Mouse (Mus musculus) embryonic facial prominence, embryonic 15.5 days (tissue): ENCODE data around the gene Tmem253. TPM values are rescaled to one million over a fixed set of nuclear protein-coding genes. Genes with fewer than 3 reads are reported as not detected.
A peak's percentile ranks its signal among the peaks of the same experiment; 100 is the strongest.

ENCODE experiments used
- ATAC-seq: fragments of 200-750 bp; cut with Nextera tagmentation; 2 replicates; pipeline ENCODE4 v1.8.0; 2017; ENCODE audit warnings: low read depth, moderate TSS enrichment; ENCODE audit not compliant: insufficient number of reproducible peaks, low FRiP score, low TSS enrichment
- H3K27ac ChIP-seq: fragments of 300-500 bp; sonication (generic); replicated peaks from 2 replicates; pipeline ENCODE4 v1.5.1; 2015; ENCODE audit warnings: mild to moderate bottlenecking, inconsistent platforms
- H3K27me3 ChIP-seq: fragments of 300-500 bp; sonication (generic); 2 replicates; pipeline ENCODE4 v1.6.1; 2015; ENCODE audit warnings: inconsistent platforms
- H3K36me3 ChIP-seq: fragments of 300-500 bp; sonication (generic); 2 replicates; pipeline ENCODE4 v1.6.1; 2015; ENCODE audit warnings: mild to moderate bottlenecking, inconsistent platforms
- H3K4me1 ChIP-seq: fragments of 300-500 bp; sonication (generic); 2 replicates; pipeline ENCODE4 v1.6.1; 2015; ENCODE audit warnings: inconsistent platforms
- H3K4me2 ChIP-seq: fragments of 300-500 bp; sonication (generic); replicated peaks from 2 replicates; pipeline ENCODE4 v1.6.1; 2015; ENCODE audit warnings: mild to moderate bottlenecking, inconsistent platforms
- H3K4me3 ChIP-seq: fragments of 300-500 bp; sonication (generic); replicated peaks from 2 replicates; pipeline ENCODE4 v1.5.1; 2015; ENCODE audit warnings: mild to moderate bottlenecking, inconsistent platforms
- H3K9ac ChIP-seq: fragments of 300-500 bp; sonication (generic); 2 replicates; pipeline ENCODE4 v1.6.1; 2015; ENCODE audit warnings: inconsistent platforms
- H3K9me3 ChIP-seq: fragments of 300-500 bp; sonication (generic); replicated peaks from 2 replicates; pipeline ENCODE4 v1.6.1; 2016; ENCODE audit warnings: inconsistent platforms
- WGBS: fragments of 180-500 bp; shearing (Covaris S2); methylation state at CpG from one replicate; pipeline ENCODE4 v1.1.7; 2015; 5-methylcytosine and 5-hydroxymethylcytosine counted together
- polyA plus RNA-seq: library from polyadenylated mRNA; unstranded; fragments of >200 nt; fragmentation: Nextera tagmentation; extraction: Ambion mirVana; gene quantifications from 2 replicates; pipeline ENCODE4 v1.2.1, GENCODE M21; 2015

Tmem253 gene
- polyA plus RNA-seq, 1 experiment from 2014 or later = 0.60 TPM

DNA sequence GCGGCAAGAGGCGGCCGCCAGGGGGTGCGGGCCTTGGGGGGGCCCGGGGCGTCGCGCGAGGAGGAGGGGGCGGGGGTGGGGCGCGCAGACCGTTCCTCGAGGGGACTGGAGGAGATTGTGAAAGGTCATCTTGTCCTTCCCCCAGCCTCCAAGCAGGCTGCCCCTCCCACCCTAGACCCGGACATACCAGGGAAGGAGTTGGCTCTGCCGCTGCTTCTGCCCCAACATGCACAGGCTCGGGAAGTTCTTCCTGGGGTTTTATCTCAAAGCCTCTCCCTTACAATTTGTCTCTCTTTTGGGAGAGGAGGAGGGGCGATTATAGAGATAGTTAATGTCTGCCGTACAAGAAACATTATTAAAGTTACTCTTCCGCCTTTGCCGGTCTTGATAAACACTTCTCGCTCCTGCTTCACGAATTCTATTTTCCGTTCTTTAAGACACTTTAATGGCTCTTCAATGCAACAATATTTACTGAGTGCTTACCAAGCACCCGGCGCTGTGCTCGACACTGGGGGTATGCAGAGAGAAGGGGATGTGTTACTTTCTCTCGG, 622 bp upstream of the Tmem253 start:
- H3K36me3 ChIP-seq = no peaks in the 10 kb centered on the region
- 0 out of 2 replicates have a peak, but pooled peaks have one; percentile 32 for ATAC-seq
- peak overlapping the region; percentile 67 for H3K4me3 ChIP-seq
- H3K27me3 ChIP-seq = no peaks in the 10 kb centered on the region
- peaks cover 49% of the 10 kb centered on the region for H3K4me1 ChIP-seq
- under 1% methylated on average over 19 of the region's 28 CpGs for WGBS
- peak overlapping the region; percentile 61 for H3K4me2 ChIP-seq
- peak overlapping the region; percentile 91 for H3K27ac ChIP-seq
- H3K9ac ChIP-seq = peak overlapping the region; percentile 53
- no peaks in the 10 kb centered on the region for H3K9me3 ChIP-seq

DNA sequence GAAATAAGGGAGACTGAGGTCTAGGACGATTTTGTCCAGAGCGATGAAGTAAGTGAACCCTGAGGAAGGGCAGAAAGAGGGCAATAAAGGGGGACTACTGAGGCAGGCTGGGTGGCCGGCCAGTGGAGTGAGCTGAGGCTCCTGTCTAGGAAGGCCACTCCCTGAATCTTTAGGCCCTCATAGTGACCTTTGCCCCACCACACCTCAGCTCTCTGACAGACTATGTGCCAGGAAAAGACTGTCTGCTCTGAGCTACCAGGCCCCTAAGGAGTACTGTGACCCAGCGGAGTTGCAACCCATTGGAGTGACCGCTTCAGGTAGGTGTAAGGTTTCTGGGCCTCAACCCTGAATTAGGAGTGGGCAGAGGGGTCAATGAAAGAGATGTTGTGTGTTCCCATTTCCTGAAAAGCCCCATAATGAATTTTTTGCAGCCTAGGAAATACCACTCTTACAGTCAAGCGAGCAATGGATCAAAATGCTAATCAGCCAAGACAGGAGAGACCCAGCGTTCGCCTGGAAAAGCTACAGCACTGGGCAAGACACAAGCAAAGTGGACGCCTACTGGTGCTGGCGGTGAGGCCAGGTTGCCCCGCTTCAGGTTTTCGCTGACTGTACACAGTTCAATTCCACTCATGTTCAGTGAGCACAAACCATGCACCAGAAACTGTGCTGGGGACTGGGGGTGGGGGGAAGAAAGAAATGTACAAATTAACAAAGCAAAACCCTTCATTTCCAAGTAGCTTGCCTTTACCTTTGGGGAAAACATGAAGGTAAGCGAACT, 1.4 kb downstream of the Tmem253 start:
- no peaks in the 10 kb centered on the region for H3K36me3 ChIP-seq
- ATAC-seq = no peak

DNA sequence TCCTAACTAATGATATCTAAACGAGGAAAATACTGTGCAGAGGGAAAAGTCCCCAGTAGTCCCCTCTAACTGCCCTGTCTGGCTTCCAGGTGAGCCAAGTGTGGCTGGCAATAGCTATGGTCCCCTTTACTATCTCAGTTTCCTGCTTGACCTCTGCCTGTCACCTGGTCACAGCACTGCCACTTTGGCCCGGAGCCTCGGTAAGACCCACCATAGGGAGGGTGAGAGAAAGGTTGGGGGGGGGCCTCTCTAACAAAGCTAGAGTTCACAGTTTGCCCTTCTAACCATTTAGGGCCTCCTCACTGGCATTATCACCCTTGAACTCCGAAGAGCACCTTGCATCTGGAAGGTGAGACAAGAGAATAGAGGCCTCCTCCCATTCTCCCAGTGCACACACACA, 2.2 kb downstream of the Tmem253 start:
- Histone ChIP-seq H3K4me1 (peaks cover 51% of the 10 kb centered on the region), H3K27me3 (no peaks in the 10 kb centered on the region), H3K27ac (no peak overlapping the region), H3K36me3 (no peaks in the 10 kb centered on the region), H3K4me2 (no peak overlapping the region), H3K4me3 (no peak overlapping the region), H3K9ac (no peak overlapping the region), H3K9me3 (no peaks in the 10 kb centered on the region)
- WGBS = 79% methylated on average over 4 of the region's 4 CpGs
- ATAC-seq = no peak

More for the DNA sequence above, 1.4 kb downstream of the Tmem253 start:
- Histone ChIP-seq H3K4me2 (no peak overlapping the region), H3K27me3 (no peaks in the 10 kb centered on the region), H3K9me3 (no peaks in the 10 kb centered on the region), H3K27ac (0 out of 2 replicates have a peak overlapping the region, but pooled peaks have one; percentile 7), H3K4me1 (peaks cover 47% of the 10 kb centered on the region), H3K9ac (no peak overlapping the region), H3K4me3 (no peak overlapping the region)
- WGBS = 80% methylated on average over 13 of the region's 13 CpGs

DNA sequence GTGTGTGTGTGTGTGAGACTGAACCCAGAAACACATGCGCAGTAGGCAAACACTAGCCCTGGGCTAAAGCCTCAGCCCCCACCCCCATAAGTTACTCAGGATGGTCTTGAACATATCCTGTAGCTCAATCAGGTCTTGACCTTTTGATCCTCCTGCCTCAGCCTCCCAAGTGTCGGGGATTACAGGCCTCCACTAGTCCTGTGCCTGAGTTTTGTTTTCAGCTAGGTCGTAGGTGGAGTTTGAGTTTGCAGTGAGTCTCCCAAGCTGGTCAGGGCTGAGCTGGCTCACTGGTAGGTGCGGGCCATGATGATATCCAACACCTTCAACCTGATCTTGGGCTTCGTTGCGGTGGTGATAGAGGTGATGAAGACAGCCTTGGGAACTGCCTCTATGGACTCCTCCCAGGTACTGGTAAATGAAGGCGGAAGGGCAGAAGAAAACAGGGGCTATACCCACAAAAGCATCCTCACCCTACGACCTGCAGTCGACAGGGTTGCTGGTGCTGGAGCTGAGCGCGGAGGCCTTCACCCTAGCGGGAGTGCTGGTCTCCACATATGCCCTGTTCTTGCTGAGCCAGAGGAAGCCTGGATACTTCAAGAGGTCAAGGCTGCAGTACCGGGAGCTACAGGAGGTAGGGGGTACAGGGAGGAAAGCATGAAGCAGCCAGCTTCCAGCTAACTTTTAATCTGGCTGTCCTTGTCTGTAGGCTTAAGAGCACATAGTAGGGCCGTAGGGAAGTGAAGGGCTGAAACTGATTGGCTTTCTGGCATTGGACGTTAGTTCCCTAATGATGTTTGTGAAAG, 3.0 kb downstream of the Tmem253 start:
- H3K4me1 ChIP-seq = peaks cover 56% of the 10 kb centered on the region
- H3K36me3 ChIP-seq = no peaks in the 10 kb centered on the region
- ATAC-seq = no peak
- H3K27ac ChIP-seq = peak overlapping the region; percentile 100
- H3K4me2 ChIP-seq = peak overlapping the region; percentile 49
- H3K27me3 ChIP-seq = no peaks in the 10 kb centered on the region
- WGBS = 91% methylated on average over 15 of the region's 15 CpGs
- H3K9me3 ChIP-seq = no peaks in the 10 kb centered on the region
- H3K4me3 ChIP-seq = peak overlapping the region; percentile 69
- no peak overlapping the region for H3K9ac ChIP-seq

- 26% methylated on average over 12 of the region's 12 CpGs for WGBS
- Histone ChIP-seq H3K4me3 (peak overlapping the region; percentile 69), H3K27ac (peak overlapping the region; percentile 100), H3K4me2 (peak overlapping the region; percentile 49), H3K9me3 (no peaks in the 10 kb centered on the region), H3K4me1 (peaks cover 53% of the 10 kb centered on the region), H3K9ac (peak overlapping the region; percentile 56), H3K36me3 (no peaks in the 10 kb centered on the region), H3K27me3 (no peaks in the 10 kb centered on the region)
- ATAC-seq = peak; percentile 0; the same call in 1 of the 2 replicates
These were observed 3.7 kb downstream of the Tmem253 start for GRCm38 (mm10) chr14:52019051-52019589.

DNA sequence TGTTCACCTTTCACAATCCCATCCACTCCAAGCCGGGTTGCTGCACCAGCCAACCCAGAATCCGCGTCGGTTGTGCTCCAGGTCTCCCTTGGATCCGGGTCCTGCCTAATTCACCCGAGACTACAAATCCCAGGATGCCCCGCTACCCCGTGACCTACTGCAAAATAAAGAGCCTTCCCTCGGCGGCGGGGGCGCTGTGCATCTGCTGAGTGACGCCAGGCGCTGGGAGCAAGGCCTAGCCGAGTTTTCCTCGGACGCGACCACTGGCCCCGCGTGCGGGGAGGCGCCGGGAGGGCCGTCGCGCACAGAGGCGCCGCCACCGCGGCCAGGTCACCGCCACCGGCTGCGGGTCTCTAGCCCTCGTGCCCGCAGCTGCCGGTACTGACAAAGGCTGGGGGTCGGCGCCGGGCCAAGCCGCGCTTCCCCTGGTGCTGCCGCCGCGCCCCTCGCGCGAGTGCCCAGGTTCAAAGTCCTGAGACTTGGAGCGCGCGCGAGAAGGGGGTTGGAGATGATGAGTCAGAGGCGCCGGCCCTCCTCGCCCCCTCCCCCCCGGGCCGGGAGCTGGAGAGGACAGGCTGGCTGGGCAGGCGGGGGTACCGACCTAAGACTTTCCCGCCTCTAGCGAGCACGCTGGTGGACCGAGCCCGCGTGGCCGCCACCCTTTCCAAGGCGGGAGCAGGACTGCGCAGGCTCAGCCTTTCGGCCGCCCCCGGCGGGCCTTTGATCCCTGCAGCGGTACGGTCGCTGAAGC, 4.3 kb downstream of the Tmem253 start:
- under 1% methylated on average over 74 of the region's 74 CpGs for WGBS
- peaks cover 53% of the 10 kb centered on the region for H3K4me1 ChIP-seq
- no peaks in the 10 kb centered on the region for H3K27me3 ChIP-seq
- peak; percentile 92 for ATAC-seq
- H3K4me2 ChIP-seq = peak overlapping the region; percentile 49
- H3K4me3 ChIP-seq = peak overlapping the region; percentile 69
- no peaks in the 10 kb centered on the region for H3K36me3 ChIP-seq
- no peaks in the 10 kb centered on the region for H3K9me3 ChIP-seq
- H3K9ac ChIP-seq = peak overlapping the region; percentile 85
- peak overlapping the region; percentile 100 for H3K27ac ChIP-seq

DNA sequence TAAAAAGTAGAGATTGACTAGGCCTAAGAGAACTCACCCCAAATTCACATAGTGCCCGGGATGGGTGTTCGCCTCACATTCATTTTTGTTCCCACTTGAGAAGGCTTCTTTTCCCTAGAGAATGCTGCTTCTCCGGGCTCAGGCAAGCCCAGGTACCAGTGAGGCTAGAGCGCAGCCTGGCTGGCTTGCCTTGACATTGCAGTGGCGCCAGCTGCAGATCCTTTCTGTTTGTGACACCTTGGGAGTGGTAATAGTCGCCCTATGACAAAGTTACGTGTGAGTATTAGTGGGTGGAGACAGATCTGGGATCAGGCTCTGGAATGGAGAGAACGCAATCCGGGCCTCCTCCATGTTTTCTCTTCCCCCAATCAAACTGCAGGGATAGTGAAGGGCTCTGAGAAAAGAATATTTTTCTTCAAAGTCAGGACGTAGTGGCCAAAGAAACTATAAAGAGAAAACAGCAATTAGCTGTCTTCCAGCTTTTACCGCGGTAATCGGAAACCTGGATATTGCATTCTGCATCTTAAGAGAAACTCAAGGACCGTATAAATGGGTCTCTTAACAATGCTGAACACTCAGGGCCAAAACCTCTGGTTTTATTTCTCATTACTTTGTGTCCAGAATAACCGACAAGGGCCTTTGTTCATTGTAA, 5.2 kb downstream of the Tmem253 start, which contains the start of gene Zfp219:
Gene Zfp219, minus strand, starts transcription at position 248 of the 652 bp plus-strand sequence.
- 6% methylated on average over 15 of the region's 15 CpGs for WGBS
- Histone ChIP-seq H3K9ac (peak within 1 kb of the TSS; percentile 85), H3K27me3 (no peaks in the 10 kb centered on the region), H3K36me3 (no peaks in the 10 kb centered on the region), H3K4me2 (peak within 1 kb of the TSS; percentile 49), H3K4me1 (peaks cover 47% of the 10 kb centered on the region), H3K27ac (peak within 1 kb of the TSS; percentile 100), H3K9me3 (no peaks in the 10 kb centered on the region), H3K4me3 (peak within 1 kb of the TSS; percentile 69)
- ATAC-seq = peak; percentile 64

GRCm38 (mm10) chr14:52021138-52021529, 5.7 kb downstream of the Tmem253 start:
- H3K27ac ChIP-seq = peak overlapping the region; percentile 100
- ATAC-seq = no peak
- 73% methylated on average over 4 of the region's 4 CpGs for WGBS
- H3K4me1 ChIP-seq = peaks cover 42% of the 10 kb centered on the region
- H3K9me3 ChIP-seq = no peaks in the 10 kb centered on the region
- no peaks in the 10 kb centered on the region for H3K36me3 ChIP-seq
- no peaks in the 10 kb centered on the region for H3K27me3 ChIP-seq
- peak overlapping the region; percentile 69 for H3K4me3 ChIP-seq
- H3K9ac ChIP-seq = no peak overlapping the region
- H3K4me2 ChIP-seq = peak overlapping the region; percentile 49

- Histone ChIP-seq H3K27ac (peak overlapping the region; percentile 100; the same call in 1 of the 2 replicates), H3K9me3 (no peaks in the 10 kb centered on the region), H3K9ac (no peak overlapping the region), H3K4me3 (no peak overlapping the region), H3K4me2 (no peak overlapping the region), H3K4me1 (peaks cover 36% of the 10 kb centered on the region), H3K27me3 (no peaks in the 10 kb centered on the region), H3K36me3 (no peaks in the 10 kb centered on the region)
- ATAC-seq = no peak
- WGBS = 89% methylated on average over 8 of the region's 8 CpGs
These were observed 6.2 kb downstream of the Tmem253 start for GRCm38 (mm10) chr14:52021568-52022212.
